In the genomic region with DNA sequence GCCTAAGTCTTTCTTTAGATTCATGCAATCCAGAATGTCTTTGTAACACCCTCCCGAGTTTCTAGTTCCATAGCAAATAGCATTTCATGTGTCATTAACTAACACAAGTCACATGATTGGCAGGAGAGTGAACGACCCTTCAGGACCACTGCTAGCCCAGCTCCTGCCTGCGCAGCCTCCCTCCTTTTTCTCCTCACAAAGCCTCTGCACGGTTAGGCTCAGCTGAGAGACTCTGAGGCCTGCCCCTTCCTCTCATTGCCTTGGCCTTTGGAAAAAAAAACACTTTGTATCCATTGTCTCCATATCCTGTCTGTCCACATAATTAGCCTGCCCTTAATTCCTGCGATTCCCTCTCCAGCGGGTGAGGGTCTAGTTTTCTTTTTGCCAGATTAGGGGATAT, we compare ENCODE assay signal across 16 mouse cellular contexts. TPM values are rescaled to one million over a fixed set of nuclear protein-coding genes. Genes with fewer than 3 reads are reported as not detected.
"Had no signal": no experiment of that assay in that cellular context is flagged by ENCODE, and none has a peak within 500 bp of the region (broad histone marks: within the 10 kb centered on the region; RNA-seq: fewer than 3 reads in every experiment).

No protein-coding gene starts in this region.

- H3K9ac ChIP-seq: limb, embryonic 15.5 days; liver, embryonic 12.5 days; midbrain, embryonic 13.5 days; stomach, embryonic 15.5 days had no signal

- DNase-seq: kidney, adult 8-10 months; kidney, postnatal 25 days; right cerebral cortex, postnatal 14 days; thymus, adult 18-20 months; thymus, postnatal 14 days had no signal

- ATAC-seq: liver, embryonic 12.5 days; midbrain, embryonic 13.5 days had no signal

- H3K27ac ChIP-seq: left cerebral cortex, adult 2 months; limb, embryonic 15.5 days; liver, embryonic 12.5 days; midbrain, embryonic 13.5 days; stomach, embryonic 15.5 days had no signal

- H3K4me1 ChIP-seq: midbrain, embryonic 13.5 days; stomach, embryonic 15.5 days had no signal

- H3K27me3 ChIP-seq: limb, embryonic 15.5 days; midbrain, embryonic 13.5 days; stomach, embryonic 15.5 days had no signal

- H3K4me2 ChIP-seq: limb, embryonic 15.5 days; liver, embryonic 12.5 days; midbrain, embryonic 13.5 days; stomach, embryonic 15.5 days had no signal

- H3K4me3 ChIP-seq: left cerebral cortex, adult 2 months; limb, embryonic 15.5 days; liver, embryonic 12.5 days; midbrain, embryonic 13.5 days; stomach, embryonic 15.5 days had no signal

- H3K36me3 ChIP-seq: limb, embryonic 15.5 days; liver, embryonic 12.5 days; midbrain, embryonic 13.5 days; stomach, embryonic 15.5 days had no signal

- H3K9me3 ChIP-seq: limb, embryonic 15.5 days; liver, embryonic 12.5 days; midbrain, embryonic 13.5 days; stomach, embryonic 15.5 days had no signal

RNA-seq across cellular contexts. Expression of gene Ace3, which starts 37.0 kb away (rescaled TPM):
- polyA plus RNA-seq: kidney, embryonic 16.5 days; limb, embryonic 11.5 days; limb, embryonic 15.5 days; liver, embryonic 12.5 days; liver, embryonic 16.5 days; midbrain, embryonic 13.5 days; midbrain, postnatal 0 days; neural tube, embryonic 14.5 days; spleen, adult 2 months; stomach, embryonic 15.5 days had no signal
